Mouse (Mus musculus): ENCODE measurements around the gene Klk7. TPM values are rescaled to one million over a fixed set of nuclear protein-coding genes. Genes with fewer than 3 reads are reported as not detected.

Klk7 gene
- polyA plus RNA-seq, 1 experiment: not detected

DNA sequence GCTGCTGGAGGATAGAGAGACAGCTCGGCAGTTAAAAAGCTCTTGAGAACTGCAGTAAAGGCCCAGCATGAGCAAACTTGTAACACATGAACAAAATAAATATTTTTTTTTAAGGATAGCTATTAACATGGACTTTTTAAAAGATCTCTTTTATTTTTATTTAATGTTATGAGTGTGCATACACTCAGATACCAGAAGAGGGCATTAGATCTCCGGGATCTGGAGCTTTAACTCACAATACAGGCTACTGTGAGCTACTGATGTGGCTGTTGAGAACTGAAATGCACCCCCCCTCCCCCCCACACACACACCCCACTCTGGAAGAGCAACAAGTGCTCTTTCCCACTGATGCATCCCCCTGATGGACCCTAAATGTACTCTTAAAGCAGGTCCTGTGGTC is 21.8 kb upstream of the Klk7 start:
- Histone ChIP-seq H3K4me1 (ENCODE audit: control insufficient read depth, insufficient read depth, low read length) (peaks cover 4% of the 10 kb centered on the region), H3K27ac (ENCODE audit: insufficient read depth, low read length) (peak overlapping the region; percentile 80), H3K4me3 (ENCODE audit: insufficient read depth, low read length) (no peak overlapping the region)
- TF ChIP-seq CTCF (IDR thresholded peaks at IDR 0.05; ENCODE audit: borderline replicate concordance, insufficient read depth, low read length): no peak
- no peak for TF ChIP-seq POLR2A (IDR thresholded peaks at IDR 0.05; ENCODE audit: low read depth, low read length)

DNA sequence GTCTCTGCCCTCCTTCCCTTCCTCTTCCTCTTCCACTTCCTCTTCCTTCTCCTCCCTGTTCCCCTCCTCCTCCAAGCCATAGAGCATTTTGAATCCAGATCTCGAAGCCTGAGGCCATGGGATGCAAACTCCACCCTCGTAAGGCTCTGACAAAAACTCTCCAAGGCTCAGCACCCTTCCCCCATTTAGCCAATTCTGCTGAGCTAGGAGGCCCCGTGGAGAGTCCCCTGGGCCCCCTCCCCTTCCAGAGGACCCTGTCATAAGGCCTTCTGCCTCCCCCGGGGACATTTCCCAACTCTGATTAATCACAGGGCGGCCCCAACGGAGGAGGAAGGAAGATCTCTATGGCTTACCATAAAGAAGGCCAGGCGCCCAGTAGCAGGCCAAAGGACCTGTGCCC is 19.5 kb upstream of the Klk7 start, which contains the start of gene Klk9:
Gene Klk9 (plus strand): TSS at position 301 of the 400 bp plus-strand sequence.
- TF ChIP-seq CTCF (IDR thresholded peaks at IDR 0.05; ENCODE audit: borderline replicate concordance, insufficient read depth, low read length) (no peak), POLR2A (IDR thresholded peaks at IDR 0.05; ENCODE audit: low read depth, low read length) (no peak)

DNA sequence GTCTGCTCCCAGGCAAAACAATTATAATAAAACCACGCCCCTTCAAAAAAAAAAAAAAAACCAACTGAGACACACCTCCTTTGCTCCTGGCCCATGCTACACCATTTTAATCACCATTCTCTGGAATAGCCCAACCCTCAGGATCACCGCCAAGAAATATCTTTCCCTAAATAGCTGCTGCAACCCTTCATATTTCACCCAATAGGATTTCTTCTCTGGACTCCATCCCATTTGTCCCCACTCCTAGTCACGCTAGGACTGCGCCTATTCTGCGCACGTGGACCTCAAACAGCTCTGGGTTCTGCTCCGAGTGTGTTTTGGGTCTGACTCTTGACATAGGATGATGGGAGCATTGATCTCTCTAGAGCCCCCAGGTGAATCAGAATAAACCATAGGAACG is 14.7 kb upstream of the Klk7 start:
- Histone ChIP-seq H3K4me3 (ENCODE audit: insufficient read depth, low read length) (peak overlapping the region; percentile 83), H3K27ac (ENCODE audit: insufficient read depth, low read length) (no peak overlapping the region), H3K4me1 (ENCODE audit: control insufficient read depth, insufficient read depth, low read length) (no peaks in the 10 kb centered on the region)
- no peak for TF ChIP-seq CTCF (IDR thresholded peaks at IDR 0.05; ENCODE audit: borderline replicate concordance, insufficient read depth, low read length)
- peak; percentile 43 for TF ChIP-seq POLR2A (IDR thresholded peaks at IDR 0.05; ENCODE audit: low read depth, low read length)

More for the DNA sequence above, 19.5 kb upstream of the Klk7 start, which contains the start of gene Klk9:
- peaks cover 4% of the 10 kb centered on the region for H3K4me1 ChIP-seq (ENCODE audit: control insufficient read depth, insufficient read depth, low read length)
- no peak within 1 kb of the TSS for H3K27ac ChIP-seq (ENCODE audit: insufficient read depth, low read length)
- H3K4me3 ChIP-seq (ENCODE audit: insufficient read depth, low read length): no peak within 1 kb of the TSS

GRCm38 (mm10) chr7:43797333-43797769 is 13.7 kb upstream of the Klk7 start, which contains the start of gene Klk8:
Gene Klk8 (plus strand): TSS chr7:43797577.
- Histone ChIP-seq H3K4me1 (ENCODE audit: control insufficient read depth, insufficient read depth, low read length) (no peaks in the 10 kb centered on the region), H3K4me3 (ENCODE audit: insufficient read depth, low read length) (peak within 1 kb of the TSS; percentile 83), H3K27ac (ENCODE audit: insufficient read depth, low read length) (no peak within 1 kb of the TSS)
- TF ChIP-seq POLR2A (IDR thresholded peaks at IDR 0.05; ENCODE audit: low read depth, low read length) (no peak), CTCF (IDR thresholded peaks at IDR 0.05; ENCODE audit: borderline replicate concordance, insufficient read depth, low read length) (no peak)

- Histone ChIP-seq H3K27ac (ENCODE audit: insufficient read depth, low read length) (no peak overlapping the region), H3K4me1 (ENCODE audit: control insufficient read depth, insufficient read depth, low read length) (no peaks in the 10 kb centered on the region), H3K4me3 (ENCODE audit: insufficient read depth, low read length) (peak overlapping the region; percentile 83)
- TF ChIP-seq POLR2A (IDR thresholded peaks at IDR 0.05; ENCODE audit: low read depth, low read length) (0 out of 2 replicates have a peak, but pooled peaks have one; percentile 20), CTCF (IDR thresholded peaks at IDR 0.05; ENCODE audit: borderline replicate concordance, insufficient read depth, low read length) (no peak)
Observed at GRCm38 (mm10) chr7:43797844-43798462, 13.1 kb upstream of the Klk7 start.

- Histone ChIP-seq H3K27ac (ENCODE audit: insufficient read depth, low read length) (no peak overlapping the region), H3K4me3 (ENCODE audit: insufficient read depth, low read length) (no peak overlapping the region), H3K4me1 (ENCODE audit: control insufficient read depth, insufficient read depth, low read length) (no peaks in the 10 kb centered on the region)
- TF ChIP-seq CTCF (IDR thresholded peaks at IDR 0.05; ENCODE audit: borderline replicate concordance, insufficient read depth, low read length) (no peak), POLR2A (IDR thresholded peaks at IDR 0.05; ENCODE audit: low read depth, low read length) (no peak)
Observed at GRCm38 (mm10) chr7:43799876-43800275, 11.2 kb upstream of the Klk7 start.

DNA sequence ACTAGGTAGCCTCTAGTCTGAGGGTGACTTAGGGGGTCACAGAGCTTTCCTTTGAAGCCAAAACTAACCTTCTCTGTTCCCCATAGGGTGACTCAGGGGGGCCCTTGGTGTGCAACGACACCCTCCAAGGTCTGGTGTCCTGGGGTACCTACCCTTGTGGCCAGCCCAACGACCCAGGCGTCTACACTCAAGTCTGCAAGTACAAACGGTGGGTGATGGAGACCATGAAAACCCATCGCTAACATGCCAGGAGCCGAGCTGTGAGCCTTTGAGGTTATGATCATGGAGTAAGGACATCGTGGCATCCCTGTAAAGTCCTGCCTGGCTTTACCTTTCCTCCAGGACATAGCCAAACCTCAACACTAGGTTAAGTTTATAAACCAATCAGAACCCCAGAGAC is 4.1 kb downstream of the Klk7 start:
- no peak for TF ChIP-seq CTCF (IDR thresholded peaks at IDR 0.05; ENCODE audit: borderline replicate concordance, insufficient read depth, low read length)
- TF ChIP-seq POLR2A (IDR thresholded peaks at IDR 0.05; ENCODE audit: low read depth, low read length): no peak
- Histone ChIP-seq H3K4me1 (ENCODE audit: control insufficient read depth, insufficient read depth, low read length) (no peaks in the 10 kb centered on the region), H3K27ac (ENCODE audit: insufficient read depth, low read length) (no peak overlapping the region), H3K4me3 (ENCODE audit: insufficient read depth, low read length) (no peak overlapping the region)

DNA sequence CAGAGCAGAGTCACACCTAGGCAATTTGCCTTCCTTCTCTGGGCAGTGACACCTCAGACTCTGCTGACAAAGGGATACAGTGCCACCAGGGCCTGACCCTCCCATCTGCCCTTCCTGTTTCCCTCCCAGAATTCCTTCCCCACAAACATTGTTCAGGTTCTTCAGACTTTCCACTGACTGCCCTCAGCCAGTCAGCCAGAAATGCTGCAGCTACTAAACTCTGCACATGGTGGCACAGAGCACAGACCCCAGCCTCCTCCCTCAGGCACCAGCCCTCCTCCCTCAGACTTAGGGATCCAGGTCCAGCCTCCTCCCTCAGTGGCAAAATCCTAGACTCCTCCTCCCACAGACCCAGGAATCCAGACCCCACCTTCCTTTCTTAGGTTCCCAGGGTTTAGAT is 5.7 kb downstream of the Klk7 start:
- no peak for TF ChIP-seq CTCF (IDR thresholded peaks at IDR 0.05; ENCODE audit: borderline replicate concordance, insufficient read depth, low read length)
- TF ChIP-seq POLR2A (IDR thresholded peaks at IDR 0.05; ENCODE audit: low read depth, low read length): no peak
- no peak overlapping the region for H3K27ac ChIP-seq (ENCODE audit: insufficient read depth, low read length)
- no peak overlapping the region for H3K4me3 ChIP-seq (ENCODE audit: insufficient read depth, low read length)
- no peaks in the 10 kb centered on the region for H3K4me1 ChIP-seq (ENCODE audit: control insufficient read depth, insufficient read depth, low read length)

- no peak overlapping the region for H3K4me3 ChIP-seq (ENCODE audit: insufficient read depth, low read length)
- TF ChIP-seq POLR2A (IDR thresholded peaks at IDR 0.05; ENCODE audit: low read depth, low read length) (no peak), CTCF (IDR thresholded peaks at IDR 0.05; ENCODE audit: borderline replicate concordance, insufficient read depth, low read length) (no peak)
- H3K27ac ChIP-seq (ENCODE audit: insufficient read depth, low read length): no peak overlapping the region
- no peaks in the 10 kb centered on the region for H3K4me1 ChIP-seq (ENCODE audit: control insufficient read depth, insufficient read depth, low read length)
Observed at GRCm38 (mm10) chr7:43821581-43821980, 10.5 kb downstream of the Klk7 start.

GRCm38 (mm10) chr7:43824199-43824598 is 13.1 kb downstream of the Klk7 start, which contains the start of gene Klk6:
Gene Klk6 (plus strand): TSS chr7:43824499.
- H3K27ac ChIP-seq (ENCODE audit: insufficient read depth, low read length): no peak within 1 kb of the TSS
- no peaks in the 10 kb centered on the region for H3K4me1 ChIP-seq (ENCODE audit: control insufficient read depth, insufficient read depth, low read length)
- no peak within 1 kb of the TSS for H3K4me3 ChIP-seq (ENCODE audit: insufficient read depth, low read length)
- no peak for TF ChIP-seq POLR2A (IDR thresholded peaks at IDR 0.05; ENCODE audit: low read depth, low read length)
- no peak for TF ChIP-seq CTCF (IDR thresholded peaks at IDR 0.05; ENCODE audit: borderline replicate concordance, insufficient read depth, low read length)

All from embryonic fibroblast, embryonic 13.5 days (primary cell).